Mouse (Mus musculus) heart, postnatal 4 days (tissue): ENCODE measurements at regions not wholly inside any gene's neighbourhood (a gene's known extent, or its start where the extent isn't known, plus 50 kb on each side); places are given as distances from the start of the nearest gene placed in this dataset.

Experiments
- DNase-seq: peaks from one replicate; pipeline ENCODE4 v3.0.0; 2021

- DNase-seq, result no peak
These were observed 448.2 kb downstream of the Tdrd3 start for GRCm38 (mm10) chr14:87864388-87865215.

- no peak for DNase-seq
These were observed 449.1 kb downstream of the Tdrd3 start for GRCm38 (mm10) chr14:87865216-87866202.

GRCm38 (mm10) chr14:87901784-87902183 lies 485.3 kb downstream of the Tdrd3 start:
- no peak for DNase-seq

- no peak for DNase-seq
These were observed 486.0 kb downstream of the Tdrd3 start for GRCm38 (mm10) chr14:87902416-87902815.
